Mouse (Mus musculus): ENCODE measurements around the gene Cntnap5b.

GRCm38 (mm10) chr1:100369415-100370113, 597.0 kb downstream of the Cntnap5b start:
- no peak for TF ChIP-seq CTCF (IDR thresholded peaks at IDR 0.05; ENCODE audit: insufficient read depth, low read depth, low read length)
- no peak for TF ChIP-seq POLR2A (IDR thresholded peaks at IDR 0.05; ENCODE audit: insufficient read depth, low read depth, low read length)
